Mouse (Mus musculus) adrenal gland, postnatal 4 days (tissue): ENCODE data around the gene Klhl2. TPM values are rescaled to one million over a fixed set of nuclear protein-coding genes. Genes with fewer than 3 reads are reported as not detected.

Experiments
- DNase-seq, 2 experiments: peaks; one replicate each; pipeline ENCODE4 v3.0.0; 2021 to 2022; ENCODE audit warnings: low spot score in 2 of 2, mixed read lengths in 2 of 2
- total RNA-seq, 2 experiments: library from RNA; stranded (reverse); gene quantifications; 2 replicates each; pipeline ENCODE4 v1.2.3; 2021

The Klhl2 gene
- total RNA-seq, 2 experiments from 2014 or later, result 36.0 to 38.3 TPM

DNA sequence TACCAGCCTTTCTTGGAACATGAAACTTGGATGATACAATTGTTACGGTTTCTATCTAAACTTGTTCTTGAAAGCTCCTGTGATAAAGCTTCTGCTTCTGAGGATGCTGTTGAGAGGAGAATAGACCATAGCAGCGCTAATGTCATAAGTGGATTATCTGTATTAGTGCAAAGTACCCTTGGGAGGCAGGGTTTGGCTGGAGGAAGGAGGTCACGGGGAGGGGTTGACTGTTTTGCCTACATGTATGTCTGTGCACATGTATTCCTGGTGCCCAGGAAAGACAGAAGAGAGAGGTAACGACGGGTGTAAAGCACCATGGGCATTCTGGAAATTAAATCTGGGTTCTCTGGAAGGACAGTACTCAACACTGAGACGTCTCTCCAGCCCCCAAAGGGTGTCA is 75.7 kb downstream of the Klhl2 start:
- no peak for DNase-seq

DNA sequence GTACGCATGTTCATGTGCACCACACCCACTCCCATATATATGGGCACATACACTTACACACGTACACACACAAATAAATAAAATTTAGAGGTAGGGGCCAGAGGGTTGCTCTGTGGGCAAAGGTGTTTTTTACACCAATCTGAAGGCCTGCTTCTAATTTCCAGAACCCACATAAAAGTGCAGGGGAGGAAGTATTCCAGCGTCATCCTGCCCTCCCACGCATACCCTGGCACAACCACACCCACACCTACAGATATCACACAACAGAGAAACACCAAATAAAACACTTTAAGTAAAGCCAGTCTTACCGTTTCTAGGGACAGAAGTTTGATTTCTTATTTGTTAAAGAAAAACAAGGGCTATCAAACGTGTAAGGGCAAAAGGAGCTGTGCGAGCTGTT is 79.0 kb downstream of the Klhl2 start:
- DNase-seq, result no peak

DNA sequence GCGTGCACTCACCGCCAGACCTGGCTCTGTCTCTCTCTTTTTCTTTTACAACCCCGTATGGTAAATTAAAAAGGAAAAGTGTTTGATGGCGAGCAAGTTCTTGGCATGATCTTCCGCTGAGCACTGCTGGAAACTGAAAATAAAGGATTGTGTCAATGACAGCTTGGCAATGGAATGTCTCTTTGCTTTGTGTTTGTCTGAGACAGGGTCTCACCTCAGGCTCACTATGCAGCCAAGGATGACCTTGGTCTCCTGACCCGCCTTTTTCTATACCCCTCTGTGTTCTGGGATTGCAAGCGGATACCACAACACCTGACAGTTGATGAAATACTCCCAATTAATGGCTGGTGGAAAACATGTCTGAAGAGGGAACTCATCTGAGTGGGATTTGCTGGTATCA is 80.2 kb downstream of the Klhl2 start:
- DNase-seq, result no peak

DNA sequence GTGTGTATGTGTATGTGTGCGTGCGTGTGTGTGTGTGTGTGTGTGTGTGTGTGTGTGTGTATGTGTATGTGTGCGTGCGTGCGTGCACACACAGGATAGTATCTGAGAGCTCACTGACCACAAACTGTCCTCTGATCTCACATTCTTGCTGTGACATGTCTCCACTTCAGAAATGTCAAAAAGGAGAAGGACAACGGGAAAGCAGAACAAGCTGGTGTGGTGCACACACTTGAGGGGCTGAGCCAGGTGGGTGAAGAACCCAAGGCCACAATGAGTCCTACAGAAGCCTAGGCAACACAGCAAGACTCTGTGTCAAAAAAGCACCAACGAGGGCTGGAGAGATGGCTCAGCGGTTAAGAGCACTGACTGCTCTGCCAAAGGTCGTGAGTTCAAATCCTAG is 81.2 kb downstream of the Klhl2 start:
- no peak for DNase-seq

DNA sequence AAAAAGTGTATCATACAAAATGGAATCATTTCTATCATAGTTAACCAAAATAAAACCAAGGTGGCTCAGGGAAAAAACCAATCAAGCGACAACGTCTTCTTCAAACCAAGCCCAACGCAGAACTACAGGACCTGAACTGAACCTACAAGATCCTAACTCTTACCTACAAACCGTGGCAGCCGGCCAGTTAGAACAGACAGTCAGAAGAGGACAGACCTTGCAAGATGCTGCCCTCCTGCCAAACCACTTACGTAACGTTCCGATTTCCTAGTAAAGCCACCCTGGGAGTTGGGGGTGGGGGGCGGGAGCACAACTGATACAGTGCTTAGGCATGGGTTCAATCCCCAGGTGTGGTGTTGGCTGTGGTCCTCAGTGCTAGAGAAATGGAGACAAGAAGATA is 82.8 kb downstream of the Klhl2 start:
- no peak for DNase-seq

DNA sequence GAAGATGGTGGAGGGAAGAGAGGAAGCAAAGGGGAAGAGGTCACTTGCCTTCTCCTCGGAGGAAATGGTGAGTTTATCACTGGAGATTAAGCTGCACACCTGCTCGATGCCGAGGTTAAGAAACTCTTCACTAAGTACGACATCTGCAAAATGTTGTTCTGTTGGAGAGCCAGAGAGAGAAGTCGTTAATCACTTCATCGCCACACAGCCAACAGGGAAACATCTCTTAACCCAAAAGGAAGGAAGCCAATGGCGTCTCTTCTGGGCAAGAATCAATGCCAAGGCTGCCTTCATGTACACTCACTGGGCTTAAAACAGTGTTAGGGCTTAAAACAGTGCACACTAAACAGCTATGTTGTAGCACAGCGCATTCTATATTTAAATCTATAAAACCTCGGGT is 85.7 kb downstream of the Klhl2 start:
- DNase-seq, result no peak

DNA sequence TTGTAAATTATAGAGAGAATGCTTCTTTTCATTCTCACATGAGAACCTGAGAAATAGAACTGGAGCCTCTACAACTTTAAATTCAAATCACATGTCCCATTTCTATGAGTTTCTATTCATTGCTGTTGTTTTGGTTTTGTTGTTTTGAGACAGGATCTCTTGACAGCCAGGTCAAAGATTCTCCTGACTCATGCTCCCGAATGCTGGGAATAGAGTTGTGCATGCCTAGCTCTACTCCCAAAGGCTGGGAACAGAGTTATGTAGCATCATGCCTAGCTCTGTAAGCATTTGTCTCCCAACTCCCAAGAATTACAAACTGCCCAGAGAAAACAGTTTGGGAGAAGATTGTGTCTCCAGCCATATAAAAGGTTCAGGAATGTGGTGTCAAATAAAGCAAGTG is 87.1 kb downstream of the Klhl2 start:
- DNase-seq, result no peak

DNA sequence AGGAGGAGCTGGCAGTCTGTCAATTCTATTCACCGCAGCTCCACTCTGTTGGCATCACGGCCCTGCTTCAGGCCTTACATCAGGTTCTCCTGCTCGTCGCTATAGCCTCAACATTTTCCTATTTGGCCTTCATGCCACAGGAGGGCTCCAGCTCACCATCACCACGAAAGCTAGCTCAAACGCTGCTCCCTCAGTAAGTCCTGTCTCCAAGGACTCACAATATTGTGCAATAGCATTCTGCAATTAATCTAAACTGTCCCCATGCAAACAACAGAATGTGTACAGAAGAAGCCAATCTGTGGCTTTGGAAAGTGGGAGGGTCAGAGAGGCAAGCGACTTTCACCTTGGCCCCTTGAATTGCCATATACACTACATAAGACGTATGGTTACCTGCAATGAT is 88.4 kb downstream of the Klhl2 start:
- DNase-seq, result no peak

DNA sequence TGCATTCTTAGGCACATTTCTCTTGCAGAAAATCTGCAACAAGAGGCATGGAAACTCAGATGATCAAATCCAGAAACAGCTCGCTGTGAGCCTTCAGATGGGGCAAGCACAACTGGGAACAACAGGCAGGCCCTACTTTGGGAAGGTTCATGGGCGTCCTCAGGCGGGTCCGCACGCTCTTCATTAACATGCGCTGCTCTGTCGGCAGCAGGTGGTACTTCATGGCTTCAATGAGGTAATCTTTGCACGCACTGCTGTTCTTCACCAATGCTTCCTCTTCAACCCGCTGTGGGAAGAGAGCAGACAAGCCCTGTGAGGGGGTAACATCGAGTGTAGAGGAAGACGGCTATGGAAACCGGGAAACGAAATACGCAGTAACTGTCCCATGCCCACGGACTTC is 91.9 kb downstream of the Klhl2 start:
- DNase-seq, result no peak

DNA sequence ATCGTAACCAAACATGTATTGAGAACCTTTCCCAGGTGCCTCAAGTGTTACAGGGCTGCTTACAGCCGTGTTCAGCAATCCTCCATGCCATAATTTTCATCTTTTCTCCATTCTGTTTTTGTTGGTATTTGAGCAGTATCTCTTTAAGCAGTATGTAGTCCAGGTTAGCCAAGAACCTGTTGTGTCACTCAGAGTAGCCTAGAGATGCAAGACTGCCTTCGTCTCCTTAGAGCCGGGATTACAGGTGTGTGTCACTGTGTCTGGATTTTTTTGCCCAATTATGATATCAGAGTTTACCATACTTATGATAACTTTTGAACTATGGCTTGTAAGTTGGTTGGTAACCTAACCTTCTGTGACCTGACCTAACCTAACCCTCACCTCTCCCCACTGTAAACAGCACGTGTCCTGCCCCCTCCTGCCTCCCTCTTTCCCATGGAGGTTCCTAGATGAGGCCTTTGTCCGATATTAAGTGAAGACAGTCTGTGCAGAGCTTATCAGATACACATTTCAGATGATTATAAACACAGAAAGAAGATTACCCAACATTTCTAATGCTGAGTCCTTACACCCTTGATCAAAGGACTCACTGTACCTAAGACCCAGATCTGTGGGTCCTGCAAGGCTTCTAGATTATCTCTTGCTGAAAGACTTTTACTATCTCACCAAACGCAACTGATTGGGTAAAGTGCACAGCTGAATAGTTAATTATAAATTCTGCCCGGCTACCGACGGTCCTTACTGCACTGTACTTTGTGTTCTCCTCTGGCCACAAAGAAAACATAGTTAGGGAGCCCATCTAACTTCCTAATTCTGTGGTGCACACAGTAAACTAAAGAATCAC is 103.4 kb downstream of the Klhl2 start:
- no peak for DNase-seq

DNA sequence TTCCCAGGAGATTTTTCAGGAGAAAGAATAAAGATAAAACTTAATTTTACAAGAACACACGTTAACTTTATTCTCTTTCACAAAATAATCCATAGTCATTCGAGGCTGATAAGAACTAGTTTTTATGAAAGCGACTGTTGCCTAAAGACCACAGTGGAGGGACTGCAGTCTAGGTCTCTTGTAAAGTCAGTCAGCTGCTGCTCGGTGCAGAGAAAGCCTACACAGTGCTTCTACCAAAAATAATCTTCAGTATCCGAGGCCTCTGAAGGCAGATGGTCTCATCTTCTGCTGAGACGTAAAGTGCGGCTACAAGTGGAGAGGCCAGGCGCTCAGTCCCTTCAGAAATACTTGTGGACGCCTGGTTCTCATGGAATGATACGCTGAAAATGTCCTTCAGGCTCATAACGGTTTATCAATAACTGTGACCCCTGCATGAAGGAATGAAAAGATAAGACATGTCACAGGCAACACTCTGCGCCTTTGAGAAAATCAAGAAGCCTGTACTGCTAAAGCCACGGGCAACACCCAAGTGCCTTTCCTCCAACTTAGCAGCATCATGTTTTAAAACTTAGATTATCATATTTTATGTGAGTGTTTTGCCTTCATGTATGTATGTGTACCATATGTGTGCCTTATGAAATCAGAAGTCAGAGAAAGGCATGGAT is 109.1 kb downstream of the Klhl2 start:
- no peak for DNase-seq

DNA sequence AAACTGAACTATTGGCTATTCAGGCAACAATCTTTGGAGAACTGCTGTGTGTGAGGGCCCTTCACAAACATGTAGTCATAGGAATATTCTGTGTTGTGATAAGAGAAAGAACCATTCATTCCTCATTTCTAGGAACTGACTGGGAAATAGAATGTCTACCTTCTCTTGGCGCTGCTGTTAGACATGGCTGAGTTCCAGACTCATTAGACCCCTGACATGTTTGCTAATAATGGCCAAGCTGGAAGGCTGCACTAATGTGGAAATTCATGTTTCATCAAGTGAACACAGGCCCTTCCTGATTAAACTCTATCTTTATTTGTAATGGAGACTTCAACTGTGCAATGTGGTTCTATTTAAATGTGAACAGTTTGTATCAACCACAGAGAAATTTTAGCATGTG is 110.9 kb downstream of the Klhl2 start:
- no peak for DNase-seq

DNA sequence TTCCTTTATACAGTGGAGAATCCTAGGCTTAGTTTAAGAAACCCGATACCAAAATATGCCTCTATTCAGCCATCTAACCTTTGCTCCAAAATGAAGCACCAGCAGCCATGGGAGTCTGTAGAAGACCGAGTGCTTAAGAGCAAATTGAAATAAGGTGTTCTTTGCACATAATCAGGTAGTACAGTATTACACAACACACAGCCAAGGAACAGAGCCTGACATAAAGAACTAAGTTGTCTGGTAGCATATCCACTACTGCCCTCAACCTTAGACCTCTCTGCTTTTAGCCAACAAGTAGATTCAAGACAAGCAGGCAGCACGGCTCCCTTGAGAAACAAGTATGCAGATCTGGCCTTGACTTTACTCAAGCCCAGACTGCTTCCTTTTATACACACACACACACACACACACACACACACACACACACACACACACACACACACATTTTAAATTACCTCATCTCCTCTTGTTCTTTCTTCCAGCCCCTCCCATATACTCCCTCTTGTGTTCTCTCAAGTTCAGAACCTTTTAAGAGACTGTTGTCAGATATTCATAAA is 113.0 kb downstream of the Klhl2 start:
- DNase-seq, result no peak

DNA sequence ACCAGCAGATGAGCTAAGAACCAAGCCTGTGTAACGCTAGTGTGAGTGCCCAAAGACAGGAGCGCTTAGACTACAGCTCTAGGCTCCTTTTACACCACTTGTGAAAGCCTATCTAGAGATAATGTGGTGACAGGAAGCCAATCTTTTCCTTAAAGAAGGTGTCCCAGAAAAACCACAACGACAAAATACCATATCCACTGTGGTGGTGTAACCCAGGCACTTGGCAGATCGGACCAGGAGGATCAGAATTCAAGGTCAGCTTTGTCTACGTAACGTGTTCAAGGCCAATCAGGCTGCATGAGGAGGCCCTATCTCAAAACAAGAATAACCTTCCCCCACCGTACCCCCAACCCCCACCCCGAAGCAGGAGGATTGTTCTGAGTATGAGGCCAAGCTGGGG is 114.7 kb downstream of the Klhl2 start:
- DNase-seq, result no peak

DNA sequence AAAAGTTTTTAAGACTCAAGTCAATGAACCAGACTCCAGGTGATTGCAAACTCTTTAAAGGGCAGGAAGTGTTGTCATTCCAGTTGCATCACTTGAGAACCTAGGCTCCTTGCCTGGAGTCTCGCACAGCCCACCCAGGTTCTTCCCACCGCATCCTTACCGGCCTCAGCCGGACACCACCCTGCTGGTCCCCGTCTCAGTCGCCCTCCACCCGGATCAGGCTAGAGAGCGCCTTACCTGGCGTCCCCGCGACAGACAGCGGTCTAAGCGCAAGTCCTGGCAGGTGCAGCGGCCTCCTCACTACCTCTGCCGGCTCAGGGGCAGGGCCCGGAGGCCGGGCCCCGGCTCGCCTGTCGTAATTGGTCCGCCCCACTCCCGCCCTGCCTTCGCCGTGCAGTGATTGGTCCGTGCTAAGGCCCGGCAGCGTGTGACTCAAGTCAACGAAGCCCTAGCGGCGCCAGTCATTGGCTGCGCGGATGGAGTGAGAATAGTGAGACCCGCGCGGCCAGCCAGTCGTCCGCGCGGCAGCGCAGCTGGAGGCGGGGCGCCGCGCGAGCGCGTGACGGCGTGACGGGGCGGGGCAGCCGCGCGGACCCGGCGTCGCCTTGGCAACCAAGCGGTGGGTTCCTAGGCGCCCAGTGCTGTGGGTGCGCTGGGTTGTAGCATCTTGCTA is 116.4 kb downstream of the Klhl2 start, which contains the start of gene Msmo1:
Gene Msmo1, minus strand, starts transcription at position 522 of the 673 bp plus-strand sequence.
- DNase-seq, result peak; percentile 82 to 94

DNA sequence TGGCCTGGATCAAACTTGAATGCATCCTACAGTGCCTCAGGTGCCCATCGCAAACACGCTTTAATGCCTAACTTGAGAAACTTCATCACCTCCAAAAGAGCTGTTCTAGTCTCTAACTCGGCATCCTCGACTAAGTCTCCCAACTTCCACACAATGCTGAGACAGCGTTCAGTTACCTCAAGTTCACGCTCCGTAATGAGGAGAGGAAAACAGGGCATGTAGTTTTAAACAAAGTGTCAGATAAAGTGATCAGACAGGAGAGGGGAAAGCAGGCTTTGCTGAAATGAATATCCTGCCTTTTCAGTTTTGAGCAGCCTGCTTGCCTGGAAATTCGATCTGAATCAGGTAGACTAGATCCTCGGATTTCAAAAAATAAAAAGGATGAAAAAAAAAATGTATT is 117.2 kb downstream of the Klhl2 start:
- no peak for DNase-seq

DNA sequence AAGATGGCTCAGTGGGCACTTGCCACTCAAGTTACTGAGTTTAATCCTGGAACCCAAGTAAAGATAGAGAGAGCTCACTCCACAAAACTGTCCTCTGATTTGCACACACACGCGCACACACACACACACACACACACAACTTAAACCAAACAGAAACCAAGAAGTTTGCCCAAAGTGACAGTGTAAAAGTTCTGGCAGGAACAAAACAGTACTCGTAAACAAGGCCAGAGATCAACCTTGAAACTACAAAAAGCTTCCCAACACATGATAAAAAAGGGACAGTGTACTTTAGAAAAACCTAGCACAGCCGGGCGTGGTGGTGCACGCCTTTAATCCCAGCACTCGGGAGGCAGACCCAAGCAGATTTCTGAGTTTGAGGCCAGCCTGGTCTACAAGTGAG is 121.7 kb downstream of the Klhl2 start:
- no peak for DNase-seq

DNA sequence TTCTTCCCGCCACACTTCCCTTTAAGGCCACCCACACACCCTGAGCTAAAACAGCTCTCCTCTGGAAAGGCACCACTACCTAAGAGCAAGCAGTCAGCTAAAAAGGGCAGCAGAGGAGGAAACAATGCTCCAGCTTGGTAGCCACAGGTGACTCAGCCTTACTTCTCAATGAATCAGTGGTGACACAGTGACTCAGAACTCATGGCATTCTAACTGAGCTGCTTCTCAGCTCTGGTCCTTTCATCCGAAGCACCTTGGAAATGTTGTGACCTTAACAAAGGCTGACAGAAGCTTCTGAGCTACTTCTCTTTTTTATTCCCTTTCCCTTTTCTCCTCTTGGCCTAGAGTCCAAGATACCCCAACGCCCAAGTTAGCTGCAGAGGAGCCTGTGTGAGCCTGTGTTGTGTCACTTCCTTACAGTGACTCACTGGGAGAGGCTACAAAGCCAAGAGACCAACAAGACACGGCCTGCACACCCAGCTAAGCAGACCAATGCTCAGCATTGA is 123.6 kb downstream of the Klhl2 start:
- DNase-seq, result no peak

DNA sequence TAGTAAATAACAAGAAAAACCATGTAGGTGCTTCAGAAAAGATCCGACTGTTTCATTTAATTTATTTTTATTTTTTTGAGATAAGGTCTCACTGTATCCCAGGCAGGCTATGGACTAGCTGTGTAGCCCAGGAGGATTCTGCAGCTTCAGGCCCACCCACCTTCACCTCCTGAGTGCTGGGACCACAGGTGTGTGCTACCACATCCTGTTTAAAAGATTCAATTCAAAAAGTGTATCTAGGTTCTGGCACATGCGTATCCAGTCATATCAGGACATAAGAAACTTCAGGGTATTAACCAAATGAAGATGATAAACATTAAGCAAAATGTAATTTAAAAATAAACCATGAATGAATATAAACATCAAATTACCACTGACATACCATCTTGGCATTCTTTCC is 126.6 kb downstream of the Klhl2 start:
- DNase-seq, result no peak

DNA sequence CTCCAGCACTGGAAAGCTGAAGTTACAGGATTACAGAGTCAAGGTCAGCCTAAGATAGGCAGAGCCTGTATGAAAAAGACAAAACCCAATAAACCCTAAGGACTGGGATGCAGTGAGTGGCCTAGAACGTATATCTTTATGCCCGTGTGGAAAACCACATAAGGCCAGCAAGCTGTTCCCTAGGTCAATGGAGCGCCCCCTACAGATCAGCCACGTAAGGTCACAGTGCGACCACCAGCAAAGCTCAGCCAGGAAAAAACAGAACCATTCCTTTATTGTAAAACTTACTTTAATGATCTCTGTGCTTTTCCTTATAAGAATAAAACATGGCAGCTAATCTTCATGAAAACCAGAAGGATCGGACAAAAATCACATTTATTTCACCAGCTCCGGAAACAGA is 131.9 kb downstream of the Klhl2 start:
- DNase-seq, result no peak

DNA sequence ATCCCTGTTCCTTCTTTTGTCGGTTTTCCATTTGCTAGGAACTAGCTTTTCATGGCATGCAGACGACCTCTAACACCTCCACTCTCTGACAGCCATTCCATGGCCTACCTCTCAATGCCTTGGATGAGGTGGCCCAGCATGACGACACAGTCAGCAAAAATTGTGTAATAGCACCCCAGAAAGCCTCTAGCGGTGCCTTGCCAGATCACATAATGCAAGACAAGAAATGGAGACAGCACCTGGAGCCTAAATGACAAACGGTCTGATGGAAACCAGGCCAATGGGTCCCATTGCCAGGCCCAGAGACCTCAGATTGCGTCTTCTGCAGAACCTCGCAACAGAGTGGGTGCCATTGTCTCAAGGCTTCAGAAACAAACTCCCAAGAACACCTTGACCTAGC is 137.3 kb downstream of the Klhl2 start:
- DNase-seq, result no peak

DNA sequence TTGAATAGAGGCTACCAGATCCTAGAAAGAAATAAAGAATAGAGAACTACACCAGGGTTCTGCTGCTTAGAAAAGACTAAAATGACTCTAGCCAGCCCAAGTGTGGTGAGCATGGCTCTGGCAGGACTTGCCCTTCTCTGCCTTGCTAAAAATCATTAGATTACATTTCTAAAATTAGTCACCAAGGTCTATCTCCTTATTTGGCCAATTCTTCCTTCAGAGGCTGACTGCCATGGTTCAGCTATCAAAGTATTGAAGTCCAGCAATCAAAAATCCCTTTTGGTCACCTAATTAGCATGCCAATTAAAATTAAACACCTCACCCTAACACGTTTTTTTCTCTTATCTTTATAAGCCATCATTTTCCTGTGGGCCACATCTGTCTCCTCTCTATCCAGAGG is 138.3 kb downstream of the Klhl2 start:
- DNase-seq, result no peak
